Mouse (Mus musculus) thymus, adult 2 months (tissue): ENCODE results near the gene Bckdha.

Experiments
- CTCF ChIP-seq: fragments of 200-500 bp; IDR thresholded peaks from 2 replicates; pipeline ENCODE4 v1.5.1; 2012; ENCODE audit warnings: mild to moderate bottlenecking, control low read depth, low read length, moderate library complexity, borderline replicate concordance; ENCODE audit not compliant: control insufficient read depth, poor library complexity, insufficient read depth; ENCODE audit errors: extremely low read depth
- POLR2A ChIP-seq: fragments of 200-500 bp; IDR thresholded peaks from 2 replicates; pipeline ENCODE4 v1.6.1; 2012; ENCODE audit warnings: mild to moderate bottlenecking, low read length, control low read depth, moderate library complexity; ENCODE audit not compliant: control insufficient read depth, poor library complexity, insufficient read depth; ENCODE audit errors: extremely low read depth

- no peak for TF ChIP-seq CTCF
- TF ChIP-seq POLR2A: no peak
Measured at GRCm38 (mm10) chr7:25645074-25645473, 13.7 kb downstream of the Bckdha start.
